Mouse (Mus musculus): ENCODE measurements around the gene Ncoa3. TPM values are rescaled to one million over a fixed set of nuclear protein-coding genes. Genes with fewer than 3 reads are reported as not detected.
A peak's percentile ranks its signal among the peaks of the same experiment; 100 is the strongest.
"Not testable (repeated sequence)": the region's sequence is repeated elsewhere in the genome, so short reads cannot be mapped to it uniquely, and the experiment has no call there.

Ncoa3 gene
- polyA plus RNA-seq, 2 experiments, result 17.8 to 25.5 TPM

- no peak overlapping the region for H3K4me2 ChIP-seq (replicated peaks; ENCODE audit: low read depth, low read length, severe bottlenecking)
- DNase-seq (ENCODE audit: low spot score) (no peak), ATAC-seq (ENCODE audit: low FRiP score, low read depth) (no peak)
- H3K9me3 ChIP-seq (ENCODE audit: control insufficient read depth, low read length), result no peaks in the 10 kb centered on the region
- peaks cover 90% of the 10 kb centered on the region for H3K36me3 ChIP-seq (ENCODE audit: control insufficient read depth, insufficient read depth, low read length)
- H3K9ac ChIP-seq (ENCODE audit: low read depth, low read length, severe bottlenecking), result no peak overlapping the region
- TF ChIP-seq POLR2A (IDR thresholded peaks at IDR 0.05; ENCODE audit: borderline replicate concordance, extremely low read depth, insufficient read depth, insufficient read length), result no peak
- no peak overlapping the region for H3K27ac ChIP-seq (replicated peaks; ENCODE audit: low read depth, low read length)
- H3K4me1 ChIP-seq (ENCODE audit: control insufficient read depth, insufficient read depth, low read length), result peaks cover 3% of the 10 kb centered on the region; the same call in 1 of the 2 replicates
- WGBS, result 89% methylated on average over 10 of the region's 10 CpGs
- H3K27me3 ChIP-seq (ENCODE audit: control insufficient read depth, insufficient read depth, low read length), result no peaks in the 10 kb centered on the region
- no peak overlapping the region for H3K4me3 ChIP-seq (replicated peaks; ENCODE audit: low read length)
These were observed 90.2 kb downstream of the Ncoa3 start for GRCm38 (mm10) chr2:166082661-166083060.

GRCm38 (mm10) chr2:166083542-166084031 lies 91.2 kb downstream of the Ncoa3 start:
- ATAC-seq (ENCODE audit: low FRiP score, low read depth) (no peak), DNase-seq (ENCODE audit: low spot score) (no peak)
- Histone ChIP-seq H3K27me3 (ENCODE audit: control insufficient read depth, insufficient read depth, low read length) (no peaks in the 10 kb centered on the region), H3K27ac (replicated peaks; ENCODE audit: low read depth, low read length) (no peak overlapping the region), H3K4me2 (replicated peaks; ENCODE audit: low read depth, low read length, severe bottlenecking) (no peak overlapping the region), H3K9ac (ENCODE audit: low read depth, low read length, severe bottlenecking) (no peak overlapping the region), H3K4me3 (replicated peaks; ENCODE audit: low read length) (no peak overlapping the region), H3K4me1 (ENCODE audit: control insufficient read depth, insufficient read depth, low read length) (peaks cover 3% of the 10 kb centered on the region; the same call in 1 of the 2 replicates), H3K36me3 (ENCODE audit: control insufficient read depth, insufficient read depth, low read length) (peaks cover 87% of the 10 kb centered on the region), H3K9me3 (ENCODE audit: control insufficient read depth, low read length) (no peaks in the 10 kb centered on the region)
- WGBS, result 68% methylated on average over 9 of the region's 9 CpGs
- TF ChIP-seq POLR2A (IDR thresholded peaks at IDR 0.05; ENCODE audit: borderline replicate concordance, extremely low read depth, insufficient read depth, insufficient read length), result no peak

GRCm38 (mm10) chr2:166084111-166084510 lies 91.7 kb downstream of the Ncoa3 start:
- DNase-seq (ENCODE audit: low spot score) (no peak), ATAC-seq (ENCODE audit: low FRiP score, low read depth) (no peak)
- Histone ChIP-seq H3K9me3 (ENCODE audit: control insufficient read depth, low read length) (no peaks in the 10 kb centered on the region), H3K4me1 (ENCODE audit: control insufficient read depth, insufficient read depth, low read length) (peaks cover 3% of the 10 kb centered on the region; the same call in 1 of the 2 replicates), H3K4me2 (replicated peaks; ENCODE audit: low read depth, low read length, severe bottlenecking) (no peak overlapping the region), H3K27ac (replicated peaks; ENCODE audit: low read depth, low read length) (no peak overlapping the region), H3K4me3 (replicated peaks; ENCODE audit: low read length) (no peak overlapping the region), H3K27me3 (ENCODE audit: control insufficient read depth, insufficient read depth, low read length) (no peaks in the 10 kb centered on the region), H3K36me3 (ENCODE audit: control insufficient read depth, insufficient read depth, low read length) (peaks cover 86% of the 10 kb centered on the region), H3K9ac (ENCODE audit: low read depth, low read length, severe bottlenecking) (no peak overlapping the region)
- TF ChIP-seq POLR2A (IDR thresholded peaks at IDR 0.05; ENCODE audit: borderline replicate concordance, extremely low read depth, insufficient read depth, insufficient read length), result no peak
- WGBS, result 83% methylated on average over 7 of the region's 7 CpGs

GRCm38 (mm10) chr2:166084964-166085363 lies 92.5 kb downstream of the Ncoa3 start:
- H3K9me3 ChIP-seq (ENCODE audit: control insufficient read depth, low read length); H3K4me1 ChIP-seq (ENCODE audit: control insufficient read depth, insufficient read depth, low read length); H3K27ac ChIP-seq (replicated peaks; ENCODE audit: low read depth, low read length); ATAC-seq (ENCODE audit: low FRiP score, low read depth); H3K4me3 ChIP-seq (replicated peaks; ENCODE audit: low read length); H3K27me3 ChIP-seq (ENCODE audit: control insufficient read depth, insufficient read depth, low read length); H3K4me2 ChIP-seq (replicated peaks; ENCODE audit: low read depth, low read length, severe bottlenecking); H3K9ac ChIP-seq (ENCODE audit: low read depth, low read length, severe bottlenecking): not testable (repeated sequence)
- WGBS, result 47% methylated on average over 6 of the region's 6 CpGs
- DNase-seq (ENCODE audit: low spot score), result peak; percentile 74
- H3K36me3 ChIP-seq (ENCODE audit: control insufficient read depth, insufficient read depth, low read length), result peaks cover 86% of the 10 kb centered on the region

- 86% methylated on average over 10 of the region's 10 CpGs for WGBS
- peaks cover 86% of the 10 kb centered on the region for H3K36me3 ChIP-seq (ENCODE audit: control insufficient read depth, insufficient read depth, low read length)
- no peak for TF ChIP-seq POLR2A (IDR thresholded peaks at IDR 0.05; ENCODE audit: borderline replicate concordance, extremely low read depth, insufficient read depth, insufficient read length)
These were observed 93.3 kb downstream of the Ncoa3 start for GRCm38 (mm10) chr2:166085780-166086179.

More at GRCm38 (mm10) chr2:166085780-166086179, 93.3 kb downstream of the Ncoa3 start:
- no peaks in the 10 kb centered on the region for H3K27me3 ChIP-seq (ENCODE audit: control insufficient read depth, insufficient read depth, low read length)
- H3K9me3 ChIP-seq (ENCODE audit: control insufficient read depth, low read length), result no peaks in the 10 kb centered on the region
- H3K9ac ChIP-seq (ENCODE audit: low read depth, low read length, severe bottlenecking), result no peak overlapping the region
- no peak for ATAC-seq (ENCODE audit: low FRiP score, low read depth)
- H3K4me2 ChIP-seq (replicated peaks; ENCODE audit: low read depth, low read length, severe bottlenecking), result no peak overlapping the region
- H3K4me3 ChIP-seq (replicated peaks; ENCODE audit: low read length), result no peak overlapping the region
- no peak for DNase-seq (ENCODE audit: low spot score)
- no peak overlapping the region for H3K27ac ChIP-seq (replicated peaks; ENCODE audit: low read depth, low read length)
- H3K4me1 ChIP-seq (ENCODE audit: control insufficient read depth, insufficient read depth, low read length), result peaks cover 9% of the 10 kb centered on the region

Measured in limb, embryonic 14.5 days (tissue).